Mouse (Mus musculus): Measurements from ENCODE around the gene Lnpep. TPM values are rescaled to one million over a fixed set of nuclear protein-coding genes. Genes with fewer than 3 reads are reported as not detected.
A peak's percentile ranks its signal among the peaks of the same experiment; 100 is the strongest.

The Lnpep gene
- polyA plus RNA-seq, 1 experiment, result 2.1 TPM

DNA sequence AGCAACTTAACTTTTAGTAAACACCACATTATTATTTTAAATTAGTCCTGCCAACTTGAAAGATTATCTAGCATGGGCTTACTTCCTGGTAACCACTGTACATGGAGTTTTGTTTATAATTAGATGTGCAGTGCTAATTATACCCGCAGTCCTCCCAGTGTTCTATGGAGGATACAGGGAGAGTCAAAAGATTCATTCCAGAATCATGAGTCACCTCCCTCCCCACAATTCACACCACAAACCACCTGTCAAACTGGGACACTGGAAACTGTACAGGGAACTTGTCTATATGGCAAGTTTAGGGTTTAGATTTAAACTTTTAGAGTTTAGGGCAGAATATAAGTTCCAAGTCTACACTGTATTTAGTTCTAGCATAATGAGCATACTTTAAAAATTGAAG lies 31.9 kb downstream of the Lnpep start:
- Histone ChIP-seq H3K9me3 (no peaks in the 10 kb centered on the region), H3K4me3 (replicated peaks) (no peak overlapping the region), H3K27me3 (replicated peaks) (no peaks in the 10 kb centered on the region), H3K36me3 (replicated peaks; ENCODE audit: low read length) (peaks cover 15% of the 10 kb centered on the region), H3K4me1 (peaks cover 51% of the 10 kb centered on the region)
- TF ChIP-seq FLI1 (IDR thresholded peaks at IDR 0.05; ENCODE audit: low read length), result no peak
- no peak for TF ChIP-seq GATA1 (IDR thresholded peaks at IDR 0.05; ENCODE audit: borderline replicate concordance, low read length)

DNA sequence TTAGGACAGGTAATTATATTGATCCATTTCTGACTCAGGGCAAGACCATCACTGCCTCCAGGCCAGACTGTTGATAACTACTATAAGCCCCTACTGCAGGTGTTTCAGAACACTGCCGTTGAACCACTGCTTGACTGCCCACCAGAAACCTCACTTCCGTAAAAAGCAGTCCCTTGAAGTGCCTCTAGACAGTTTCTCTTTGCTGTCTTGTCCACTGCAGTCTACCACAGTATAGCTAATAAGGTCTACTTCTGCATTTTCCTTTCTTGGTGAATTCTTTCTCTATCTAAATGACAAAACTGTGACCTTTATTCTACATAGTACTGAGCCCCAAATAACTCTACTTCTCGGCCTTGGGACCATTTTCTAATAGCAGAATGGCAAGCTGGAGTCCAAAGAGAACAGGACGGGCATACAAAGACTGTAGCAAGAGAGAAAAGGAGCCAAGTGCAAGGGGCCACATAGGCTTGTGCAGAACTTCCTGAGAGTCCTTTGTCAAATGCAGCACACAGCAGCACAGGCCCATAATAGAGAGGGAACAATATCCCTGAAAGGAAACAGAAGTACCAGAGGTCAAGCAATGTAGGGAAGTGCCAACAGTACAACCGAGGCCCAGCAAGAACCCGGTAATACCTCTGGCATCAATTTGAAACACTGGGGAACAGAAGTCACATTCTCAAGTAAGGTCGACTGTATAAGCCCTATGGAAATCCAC lies 37.4 kb downstream of the Lnpep start:
- peaks cover 66% of the 10 kb centered on the region for H3K4me1 ChIP-seq
- H3K36me3 ChIP-seq (replicated peaks; ENCODE audit: low read length), result peaks cover 8% of the 10 kb centered on the region
- H3K4me3 ChIP-seq (replicated peaks), result peak overlapping the region; percentile 79
- no peak for TF ChIP-seq GATA1 (IDR thresholded peaks at IDR 0.05; ENCODE audit: borderline replicate concordance, low read length)
- H3K27me3 ChIP-seq (replicated peaks), result no peaks in the 10 kb centered on the region
- H3K9me3 ChIP-seq, result no peaks in the 10 kb centered on the region

DNA sequence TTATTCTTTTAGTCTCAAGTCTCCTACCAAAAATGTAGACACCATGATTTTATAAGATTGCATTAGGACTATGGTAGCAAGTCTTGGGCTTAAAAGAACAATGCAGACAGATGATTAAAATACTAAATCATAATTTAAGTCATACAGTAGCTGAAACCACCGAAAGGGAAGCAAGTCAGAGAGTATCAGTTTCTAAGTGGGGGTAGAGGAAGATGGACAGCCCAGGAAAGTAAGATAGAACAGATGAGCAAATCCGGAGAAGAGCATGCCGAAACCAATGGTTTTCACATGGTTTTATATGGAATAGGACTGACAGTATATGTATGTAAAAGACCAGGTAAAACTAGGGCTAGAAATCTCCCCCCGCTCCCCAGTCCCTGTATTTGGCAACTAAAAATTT lies 39.7 kb downstream of the Lnpep start:
- H3K27me3 ChIP-seq (replicated peaks), result no peaks in the 10 kb centered on the region
- H3K9me3 ChIP-seq, result no peaks in the 10 kb centered on the region
- no peak overlapping the region for H3K4me3 ChIP-seq (replicated peaks)
- no peaks in the 10 kb centered on the region for H3K36me3 ChIP-seq (replicated peaks; ENCODE audit: low read length)
- peaks cover 66% of the 10 kb centered on the region for H3K4me1 ChIP-seq
- no peak for TF ChIP-seq GATA1 (IDR thresholded peaks at IDR 0.05; ENCODE audit: borderline replicate concordance, low read length)
- TF ChIP-seq FLI1 (IDR thresholded peaks at IDR 0.05; ENCODE audit: low read length), result no peak

DNA sequence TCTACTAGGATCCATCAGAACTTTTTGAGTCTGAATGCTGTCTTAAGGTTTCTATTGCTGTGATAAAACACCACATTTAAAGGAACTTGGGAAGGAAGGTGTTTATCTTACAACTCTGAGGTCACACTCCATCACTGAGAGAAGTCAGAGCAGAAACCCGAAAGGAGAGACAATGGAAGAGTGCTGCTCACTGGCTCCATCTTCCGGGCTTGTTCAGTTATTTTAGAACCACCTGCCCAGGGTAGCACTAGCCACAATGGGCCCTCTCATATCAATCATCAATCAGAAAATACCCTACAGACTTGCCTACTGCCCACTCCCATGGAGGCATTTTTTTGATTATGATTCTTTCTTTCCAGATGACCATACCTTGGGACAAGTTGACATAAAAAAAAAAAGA lies 41.0 kb downstream of the Lnpep start:
- Histone ChIP-seq H3K4me3 (replicated peaks) (no peak overlapping the region), H3K9me3 (no peaks in the 10 kb centered on the region), H3K36me3 (replicated peaks; ENCODE audit: low read length) (peaks cover 9% of the 10 kb centered on the region), H3K27me3 (replicated peaks) (no peaks in the 10 kb centered on the region), H3K4me1 (peaks cover 62% of the 10 kb centered on the region)
- TF ChIP-seq FLI1 (IDR thresholded peaks at IDR 0.05; ENCODE audit: low read length) (no peak), GATA1 (IDR thresholded peaks at IDR 0.05; ENCODE audit: borderline replicate concordance, low read length) (no peak)

DNA sequence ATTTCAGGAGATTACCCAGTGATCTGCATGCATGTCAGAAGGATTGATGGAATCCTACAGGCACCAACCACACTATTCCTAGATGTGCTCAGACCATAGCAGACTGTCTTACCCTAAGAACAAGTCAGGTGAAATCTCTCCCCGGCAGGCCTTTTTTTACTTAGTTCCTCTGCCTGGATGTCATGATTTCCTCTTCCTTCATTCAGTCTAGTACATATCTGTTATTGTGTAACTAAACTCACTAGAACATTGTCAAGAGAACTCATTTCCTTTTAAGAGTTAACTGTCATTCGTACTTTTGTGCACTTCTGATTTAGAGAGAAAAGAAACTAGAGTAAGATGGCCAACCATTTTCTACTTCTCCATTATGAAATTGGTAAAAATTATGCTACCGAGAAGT lies 43.6 kb downstream of the Lnpep start:
- peaks cover 54% of the 10 kb centered on the region for H3K4me1 ChIP-seq
- peaks cover 34% of the 10 kb centered on the region for H3K36me3 ChIP-seq (replicated peaks; ENCODE audit: low read length)
- no peak for TF ChIP-seq FLI1 (IDR thresholded peaks at IDR 0.05; ENCODE audit: low read length)
- no peak for TF ChIP-seq GATA1 (IDR thresholded peaks at IDR 0.05; ENCODE audit: borderline replicate concordance, low read length)
- H3K27me3 ChIP-seq (replicated peaks), result no peaks in the 10 kb centered on the region
- no peak overlapping the region for H3K4me3 ChIP-seq (replicated peaks)
- H3K9me3 ChIP-seq, result no peaks in the 10 kb centered on the region

DNA sequence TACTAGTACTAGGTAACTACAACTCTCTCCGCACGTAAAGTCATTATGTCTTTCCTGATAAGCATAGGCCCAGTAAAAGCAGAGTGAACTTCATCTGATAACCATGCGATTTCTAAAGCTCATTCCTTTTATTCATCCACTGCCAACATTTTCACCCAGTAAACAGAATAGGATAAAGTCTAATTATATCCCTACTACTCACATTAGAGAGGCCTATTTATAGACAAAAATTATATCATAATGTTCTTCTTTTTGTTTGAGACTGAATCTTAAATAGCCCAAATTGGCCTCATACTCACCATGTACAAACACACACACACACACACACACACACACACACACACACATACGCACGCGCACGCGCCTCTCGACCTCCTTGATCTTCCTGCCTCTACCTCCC lies 48.5 kb downstream of the Lnpep start:
- peaks cover 81% of the 10 kb centered on the region for H3K36me3 ChIP-seq (replicated peaks; ENCODE audit: low read length)
- TF ChIP-seq GATA1 (IDR thresholded peaks at IDR 0.05; ENCODE audit: borderline replicate concordance, low read length) (no peak), FLI1 (IDR thresholded peaks at IDR 0.05; ENCODE audit: low read length) (no peak)
- no peak overlapping the region for H3K4me3 ChIP-seq (replicated peaks)
- no peaks in the 10 kb centered on the region for H3K9me3 ChIP-seq
- H3K27me3 ChIP-seq (replicated peaks), result no peaks in the 10 kb centered on the region
- peaks cover 36% of the 10 kb centered on the region for H3K4me1 ChIP-seq

DNA sequence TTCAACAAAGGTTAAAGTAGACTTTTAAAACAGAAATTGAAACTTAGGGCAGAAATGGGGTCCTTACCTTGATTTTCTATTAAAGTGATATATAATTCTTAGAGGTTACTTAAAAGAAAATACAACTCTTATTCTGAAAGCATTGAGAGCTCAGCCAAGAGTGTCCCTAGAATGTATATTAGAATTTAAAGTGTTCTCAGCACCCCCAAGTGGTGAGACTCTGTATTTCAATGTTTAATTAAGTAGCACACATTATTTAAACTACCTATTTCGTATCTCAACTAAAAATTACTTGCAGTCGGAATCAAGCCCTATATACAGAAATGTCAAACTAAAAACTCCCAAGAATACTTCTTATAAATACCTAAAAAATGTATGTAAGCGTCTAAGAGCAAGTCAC lies 57.8 kb downstream of the Lnpep start:
- H3K36me3 ChIP-seq (replicated peaks; ENCODE audit: low read length), result peaks cover 89% of the 10 kb centered on the region
- H3K27me3 ChIP-seq (replicated peaks), result no peaks in the 10 kb centered on the region
- no peak overlapping the region for H3K4me3 ChIP-seq (replicated peaks)
- TF ChIP-seq GATA1 (IDR thresholded peaks at IDR 0.05; ENCODE audit: borderline replicate concordance, low read length) (no peak), FLI1 (IDR thresholded peaks at IDR 0.05; ENCODE audit: low read length) (no peak)
- no peaks in the 10 kb centered on the region for H3K9me3 ChIP-seq
- no peaks in the 10 kb centered on the region for H3K4me1 ChIP-seq

DNA sequence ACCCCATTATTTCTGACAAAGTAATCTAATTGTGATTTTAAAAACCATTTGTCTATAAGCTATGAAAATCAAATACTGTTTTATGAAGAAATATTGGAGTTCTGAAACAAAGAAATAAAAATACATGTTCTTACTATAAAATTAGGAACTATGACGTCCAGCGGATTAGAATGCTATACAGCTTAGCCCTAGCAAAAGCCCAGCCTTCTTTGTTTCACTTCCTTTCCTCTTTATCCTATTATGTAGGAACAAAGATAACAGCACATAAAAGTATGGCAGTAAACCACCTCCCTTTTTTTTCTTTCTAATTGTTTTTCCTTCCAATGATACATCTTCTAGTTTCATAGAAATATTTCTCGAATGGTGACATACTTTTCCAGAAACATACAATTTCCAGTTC lies 75.9 kb downstream of the Lnpep start:
- Histone ChIP-seq H3K36me3 (replicated peaks; ENCODE audit: low read length) (peaks cover 81% of the 10 kb centered on the region), H3K4me3 (replicated peaks) (no peak overlapping the region), H3K27me3 (replicated peaks) (no peaks in the 10 kb centered on the region), H3K4me1 (peaks cover 5% of the 10 kb centered on the region; the same call in 1 of the 2 replicates), H3K9me3 (no peaks in the 10 kb centered on the region)
- TF ChIP-seq FLI1 (IDR thresholded peaks at IDR 0.05; ENCODE audit: low read length) (no peak), GATA1 (IDR thresholded peaks at IDR 0.05; ENCODE audit: borderline replicate concordance, low read length) (no peak)

DNA sequence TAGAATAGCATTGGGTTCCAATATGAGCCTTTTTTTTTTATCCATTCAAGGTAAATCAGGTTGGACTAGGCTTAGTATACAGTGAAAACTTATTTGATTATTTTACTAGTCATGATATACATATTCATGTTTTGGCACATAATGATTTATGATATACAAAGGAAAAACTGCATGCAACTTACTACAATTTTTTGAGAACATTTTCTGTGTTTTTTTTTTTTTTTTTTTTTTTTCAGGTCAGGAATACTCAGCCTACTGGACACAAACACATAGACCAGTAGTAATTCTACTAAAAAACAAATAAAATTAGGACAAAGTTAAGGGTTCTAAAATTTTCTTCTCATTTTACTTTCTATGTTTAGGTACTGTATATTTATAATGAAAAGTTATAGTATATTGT lies 93.5 kb downstream of the Lnpep start:
- Histone ChIP-seq H3K36me3 (replicated peaks; ENCODE audit: low read length) (peaks cover 93% of the 10 kb centered on the region), H3K4me3 (replicated peaks) (no peak overlapping the region)
- TF ChIP-seq FLI1 (IDR thresholded peaks at IDR 0.05; ENCODE audit: low read length) (no peak), GATA1 (IDR thresholded peaks at IDR 0.05; ENCODE audit: borderline replicate concordance, low read length) (no peak)

DNA sequence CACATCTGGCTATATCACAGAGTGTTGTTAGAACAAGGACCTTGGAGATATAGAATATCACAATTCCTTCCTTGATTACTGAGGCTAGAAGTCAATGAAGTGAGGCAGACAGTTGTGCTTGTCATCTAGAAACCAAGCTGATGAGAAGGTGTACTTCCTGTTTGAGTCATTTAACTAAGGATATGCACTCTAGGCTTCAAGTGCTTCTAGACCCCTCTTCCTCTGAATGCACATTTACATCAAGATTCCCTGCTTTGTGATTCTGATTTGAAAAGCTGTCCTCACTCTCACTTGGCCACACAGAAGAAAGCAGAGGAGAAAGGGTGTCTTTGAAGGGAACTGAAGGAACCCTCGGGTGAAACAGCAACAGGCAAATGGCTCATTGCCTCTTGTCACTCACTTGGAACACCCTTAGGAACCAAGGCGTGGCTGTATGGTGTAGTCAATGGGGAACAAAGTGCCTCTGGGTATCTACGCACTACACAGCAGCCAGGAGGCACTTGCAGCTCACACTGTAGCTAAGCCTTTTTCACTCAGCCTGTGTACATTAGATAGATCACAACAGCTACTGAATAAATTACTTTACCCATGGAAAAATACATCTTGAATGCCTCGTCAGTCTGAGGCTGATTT lies 108.3 kb downstream of the Lnpep start:
- Histone ChIP-seq H3K9me3 (no peaks in the 10 kb centered on the region), H3K4me3 (replicated peaks) (no peak overlapping the region), H3K4me1 (peaks cover 4% of the 10 kb centered on the region; the same call in 1 of the 2 replicates), H3K36me3 (replicated peaks; ENCODE audit: low read length) (peaks cover 7% of the 10 kb centered on the region), H3K27me3 (replicated peaks) (no peaks in the 10 kb centered on the region)
- TF ChIP-seq GATA1 (IDR thresholded peaks at IDR 0.05; ENCODE audit: borderline replicate concordance, low read length) (no peak), FLI1 (IDR thresholded peaks at IDR 0.05; ENCODE audit: low read length) (no peak)

More for the DNA sequence above, 93.5 kb downstream of the Lnpep start:
- Histone ChIP-seq H3K4me1 (no peaks in the 10 kb centered on the region), H3K9me3 (no peaks in the 10 kb centered on the region), H3K27me3 (replicated peaks) (no peaks in the 10 kb centered on the region)

Measured in megakaryocyte, embryonic 14.5 days (primary cell).